Mouse (Mus musculus): ENCODE results near the gene Lcn10. TPM values are rescaled to one million over a fixed set of nuclear protein-coding genes. Genes with fewer than 3 reads are reported as not detected.
"Not testable (repeated sequence)": the region's sequence is repeated elsewhere in the genome, so short reads cannot be mapped to it uniquely, and the experiment has no call there.

Gene Lcn10
- polyA plus RNA-seq, 1 experiment from 2014 or later = not detected

- Histone ChIP-seq H3K36me3 (ENCODE audit: inconsistent target) (no peaks in the 10 kb centered on the region), H3K4me3 (ENCODE audit: inconsistent target) (no peak overlapping the region), H3K79me2 (ENCODE audit: inconsistent target) (no peaks in the 10 kb centered on the region), H3K27ac (no peak overlapping the region)
- 78% methylated on average over 6 of the region's 6 CpGs for WGBS (ENCODE audit: missing documents)
Observed at GRCm38 (mm10) chr2:25679559-25679958, 3.0 kb upstream of the Lcn10 start.

GRCm38 (mm10) chr2:25686941-25687340 lies 4.4 kb downstream of the Lcn10 start:
- WGBS (ENCODE audit: missing documents) = 55% methylated on average over 2 of the region's 4 CpGs
- Histone ChIP-seq H3K79me2 (ENCODE audit: inconsistent target) (no peaks in the 10 kb centered on the region), H3K27ac (no peak overlapping the region), H3K4me3 (ENCODE audit: inconsistent target) (no peak overlapping the region), H3K36me3 (ENCODE audit: inconsistent target) (no peaks in the 10 kb centered on the region)

GRCm38 (mm10) chr2:25694605-25695004 lies 12.1 kb downstream of the Lcn10 start:
- no peak overlapping the region for H3K4me3 ChIP-seq (ENCODE audit: inconsistent target)
- no peaks in the 10 kb centered on the region for H3K79me2 ChIP-seq (ENCODE audit: inconsistent target)
- H3K27ac ChIP-seq = no peak overlapping the region
- H3K36me3 ChIP-seq (ENCODE audit: inconsistent target) = no peaks in the 10 kb centered on the region

- 86% methylated on average over 4 of the region's 4 CpGs for WGBS (ENCODE audit: missing documents)
Observed at GRCm38 (mm10) chr2:25696951-25697350, 14.4 kb downstream of the Lcn10 start.

GRCm38 (mm10) chr2:25698696-25699095 lies 16.2 kb downstream of the Lcn10 start:
- no peak overlapping the region for H3K27ac ChIP-seq
- H3K4me3 ChIP-seq (ENCODE audit: inconsistent target) = no peak overlapping the region
- WGBS (ENCODE audit: missing documents) = 85% methylated on average over 2 of the region's 2 CpGs
- H3K36me3 ChIP-seq (ENCODE audit: inconsistent target) = no peaks in the 10 kb centered on the region
- no peaks in the 10 kb centered on the region for H3K79me2 ChIP-seq (ENCODE audit: inconsistent target)

More at GRCm38 (mm10) chr2:25696951-25697350, 14.4 kb downstream of the Lcn10 start:
- Histone ChIP-seq H3K4me3 (ENCODE audit: inconsistent target) (no peak overlapping the region), H3K36me3 (ENCODE audit: inconsistent target) (no peaks in the 10 kb centered on the region), H3K79me2 (ENCODE audit: inconsistent target) (no peaks in the 10 kb centered on the region), H3K27ac (no peak overlapping the region)

- not testable (repeated sequence) for H3K27ac ChIP-seq; H3K36me3 ChIP-seq (ENCODE audit: inconsistent target); H3K4me3 ChIP-seq (ENCODE audit: inconsistent target); H3K79me2 ChIP-seq (ENCODE audit: inconsistent target)
- WGBS (ENCODE audit: missing documents) = 66% methylated on average over 2 of the region's 3 CpGs
Observed at GRCm38 (mm10) chr2:25699743-25700142, 17.2 kb downstream of the Lcn10 start, which contains the start of gene Obp2a. TSS of gene Obp2a (plus strand) at chr2:25700043.

GRCm38 (mm10) chr2:25701001-25701400 lies 18.5 kb downstream of the Lcn10 start:
- WGBS (ENCODE audit: missing documents) = 56% methylated on average over 5 of the region's 5 CpGs
- H3K79me2 ChIP-seq (ENCODE audit: inconsistent target) = no peaks in the 10 kb centered on the region
- H3K27ac ChIP-seq = no peak overlapping the region
- no peak overlapping the region for H3K4me3 ChIP-seq (ENCODE audit: inconsistent target)
- no peaks in the 10 kb centered on the region for H3K36me3 ChIP-seq (ENCODE audit: inconsistent target)

- Histone ChIP-seq H3K79me2 (ENCODE audit: inconsistent target) (no peaks in the 10 kb centered on the region), H3K36me3 (ENCODE audit: inconsistent target) (no peaks in the 10 kb centered on the region), H3K27ac (no peak overlapping the region), H3K4me3 (ENCODE audit: inconsistent target) (no peak overlapping the region)
- 87% methylated on average over 4 of the region's 4 CpGs for WGBS (ENCODE audit: missing documents)
Observed at GRCm38 (mm10) chr2:25703706-25704105, 21.2 kb downstream of the Lcn10 start.

GRCm38 (mm10) chr2:25706643-25707481 lies 24.3 kb downstream of the Lcn10 start, which contains the start of gene Bmyc:
TSS of gene Bmyc (plus strand) at chr2:25706739.
- H3K79me2 ChIP-seq (ENCODE audit: inconsistent target) = no peaks in the 10 kb centered on the region
- under 1% methylated on average over 72 of the region's 78 CpGs for WGBS (ENCODE audit: missing documents)
- no peaks in the 10 kb centered on the region for H3K36me3 ChIP-seq (ENCODE audit: inconsistent target)
- no peak within 1 kb of the TSS for H3K27ac ChIP-seq
- peak within 1 kb of the TSS; percentile 46 for H3K4me3 ChIP-seq (ENCODE audit: inconsistent target)

GRCm38 (mm10) chr2:25708121-25708520 lies 25.6 kb downstream of the Lcn10 start:
- Histone ChIP-seq H3K79me2 (ENCODE audit: inconsistent target) (no peaks in the 10 kb centered on the region), H3K4me3 (ENCODE audit: inconsistent target) (no peak overlapping the region; the same call in 1 of the 2 replicates), H3K36me3 (ENCODE audit: inconsistent target) (no peaks in the 10 kb centered on the region), H3K27ac (no peak overlapping the region)
- WGBS (ENCODE audit: missing documents) = 64% methylated on average over 2 of the region's 2 CpGs

- not testable (repeated sequence) for H3K4me3 ChIP-seq (ENCODE audit: inconsistent target); H3K36me3 ChIP-seq (ENCODE audit: inconsistent target); H3K27ac ChIP-seq; H3K79me2 ChIP-seq (ENCODE audit: inconsistent target)
- 82% methylated on average over 1 of the region's 1 CpGs for WGBS (ENCODE audit: missing documents)
Observed at GRCm38 (mm10) chr2:25709056-25709455, 26.5 kb downstream of the Lcn10 start.

GRCm38 (mm10) chr2:25709791-25710190 lies 27.3 kb downstream of the Lcn10 start:
- H3K4me3 ChIP-seq (ENCODE audit: inconsistent target); H3K27ac ChIP-seq; H3K79me2 ChIP-seq (ENCODE audit: inconsistent target); H3K36me3 ChIP-seq (ENCODE audit: inconsistent target): not testable (repeated sequence)
- 88% methylated on average over 2 of the region's 2 CpGs for WGBS (ENCODE audit: missing documents)

GRCm38 (mm10) chr2:25711641-25712040 lies 29.1 kb downstream of the Lcn10 start:
- H3K36me3 ChIP-seq (ENCODE audit: inconsistent target); H3K4me3 ChIP-seq (ENCODE audit: inconsistent target); H3K27ac ChIP-seq; H3K79me2 ChIP-seq (ENCODE audit: inconsistent target): not testable (repeated sequence)
- WGBS (ENCODE audit: missing documents) = 62% methylated on average over 2 of the region's 3 CpGs

- Histone ChIP-seq H3K79me2 (ENCODE audit: inconsistent target) (no peaks in the 10 kb centered on the region), H3K4me3 (ENCODE audit: inconsistent target) (no peak overlapping the region), H3K36me3 (ENCODE audit: inconsistent target) (no peaks in the 10 kb centered on the region), H3K27ac (no peak overlapping the region)
Observed at GRCm38 (mm10) chr2:25717222-25717621, 34.7 kb downstream of the Lcn10 start.

- Histone ChIP-seq H3K4me3 (ENCODE audit: inconsistent target) (no peak overlapping the region), H3K79me2 (ENCODE audit: inconsistent target) (no peaks in the 10 kb centered on the region), H3K27ac (no peak overlapping the region), H3K36me3 (ENCODE audit: inconsistent target) (no peaks in the 10 kb centered on the region)
- 40% methylated on average over 2 of the region's 2 CpGs for WGBS (ENCODE audit: missing documents)
Observed at GRCm38 (mm10) chr2:25733199-25733930, 50.8 kb downstream of the Lcn10 start.

Data from macrophage (primary cell).